Mouse (Mus musculus): Measurements from ENCODE around the gene Maff.

The Maff gene

GRCm38 (mm10) chr15:79328058-79328938, 18.1 kb upstream of the Maff start, which contains the start of gene Pla2g6:
TSS of gene Pla2g6 (minus strand) at chr15:79328390.
- in situ Hi-C loops (cut with MboI; ENCODE audit: low pct_unique_long_range_greater_than_20kb in 1 of 2, low sequenced_read_pairs in 2 of 2, unreplicated experiment in 1 of 2): no loop called here

- in situ Hi-C loops (cut with MboI; ENCODE audit: low pct_unique_long_range_greater_than_20kb in 1 of 2, low sequenced_read_pairs in 2 of 2, unreplicated experiment in 1 of 2): no loop called here
Measured at GRCm38 (mm10) chr15:79328939-79329275, 17.5 kb upstream of the Maff start.

GRCm38 (mm10) chr15:79329346-79329978, 17.0 kb upstream of the Maff start:
- in situ Hi-C loops (cut with MboI; ENCODE audit: low pct_unique_long_range_greater_than_20kb in 1 of 2, low sequenced_read_pairs in 2 of 2, unreplicated experiment in 1 of 2): no loop called here

GRCm38 (mm10) chr15:79329979-79330363, 16.4 kb upstream of the Maff start:
- in situ Hi-C loops (cut with MboI; ENCODE audit: low pct_unique_long_range_greater_than_20kb in 1 of 2, low sequenced_read_pairs in 2 of 2, unreplicated experiment in 1 of 2): no loop called here

- in situ Hi-C loops (cut with MboI; ENCODE audit: low pct_unique_long_range_greater_than_20kb in 1 of 2, low sequenced_read_pairs in 2 of 2, unreplicated experiment in 1 of 2): no loop called here
Measured at GRCm38 (mm10) chr15:79330521-79330920, 15.9 kb upstream of the Maff start.

- in situ Hi-C loops (cut with MboI; ENCODE audit: low pct_unique_long_range_greater_than_20kb in 1 of 2, low sequenced_read_pairs in 2 of 2, unreplicated experiment in 1 of 2): no loop called here
Measured at GRCm38 (mm10) chr15:79333409-79333808, 13.0 kb upstream of the Maff start.

GRCm38 (mm10) chr15:79335061-79335655, 11.3 kb upstream of the Maff start:
- in situ Hi-C loops (cut with MboI; ENCODE audit: low pct_unique_long_range_greater_than_20kb in 1 of 2, low sequenced_read_pairs in 2 of 2, unreplicated experiment in 1 of 2): no loop called here

GRCm38 (mm10) chr15:79338978-79339377, 7.4 kb upstream of the Maff start:
- in situ Hi-C loops (cut with MboI; ENCODE audit: low pct_unique_long_range_greater_than_20kb in 1 of 2, low sequenced_read_pairs in 2 of 2, unreplicated experiment in 1 of 2): no loop called here

GRCm38 (mm10) chr15:79342641-79343337, 3.6 kb upstream of the Maff start:
- in situ Hi-C loops (cut with MboI; ENCODE audit: low pct_unique_long_range_greater_than_20kb in 1 of 2, low sequenced_read_pairs in 2 of 2, unreplicated experiment in 1 of 2): no loop called here

GRCm38 (mm10) chr15:79344627-79345026, 1.8 kb upstream of the Maff start:
- in situ Hi-C loops (cut with MboI; ENCODE audit: low pct_unique_long_range_greater_than_20kb in 1 of 2, low sequenced_read_pairs in 2 of 2, unreplicated experiment in 1 of 2): no loop called here

GRCm38 (mm10) chr15:79347165-79347844, 884 bp downstream of the Maff start:
- in situ Hi-C loops (cut with MboI; ENCODE audit: low pct_unique_long_range_greater_than_20kb in 1 of 2, low sequenced_read_pairs in 2 of 2, unreplicated experiment in 1 of 2): no loop called here

GRCm38 (mm10) chr15:79347845-79348506, 1.6 kb downstream of the Maff start:
- in situ Hi-C loops (cut with MboI; ENCODE audit: low pct_unique_long_range_greater_than_20kb in 1 of 2, low sequenced_read_pairs in 2 of 2, unreplicated experiment in 1 of 2): no loop called here

GRCm38 (mm10) chr15:79348651-79349050, 2.2 kb downstream of the Maff start:
- in situ Hi-C loops (cut with MboI; ENCODE audit: low pct_unique_long_range_greater_than_20kb in 1 of 2, low sequenced_read_pairs in 2 of 2, unreplicated experiment in 1 of 2): no loop called here

- in situ Hi-C loops (cut with MboI; ENCODE audit: low pct_unique_long_range_greater_than_20kb in 1 of 2, low sequenced_read_pairs in 2 of 2, unreplicated experiment in 1 of 2): no loop called here
Measured at GRCm38 (mm10) chr15:79350866-79351265, 4.4 kb downstream of the Maff start.

GRCm38 (mm10) chr15:79351331-79351767, 4.9 kb downstream of the Maff start:
- in situ Hi-C loops (cut with MboI; ENCODE audit: low pct_unique_long_range_greater_than_20kb in 1 of 2, low sequenced_read_pairs in 2 of 2, unreplicated experiment in 1 of 2): no loop called here

- in situ Hi-C loops (cut with MboI; ENCODE audit: low pct_unique_long_range_greater_than_20kb in 1 of 2, low sequenced_read_pairs in 2 of 2, unreplicated experiment in 1 of 2): no loop called here
Measured at GRCm38 (mm10) chr15:79352479-79352878, 6.1 kb downstream of the Maff start.

GRCm38 (mm10) chr15:79353690-79354305, 7.4 kb downstream of the Maff start:
- in situ Hi-C loops (cut with MboI; ENCODE audit: low pct_unique_long_range_greater_than_20kb in 1 of 2, low sequenced_read_pairs in 2 of 2, unreplicated experiment in 1 of 2): no loop called here

GRCm38 (mm10) chr15:79354619-79355018, 8.2 kb downstream of the Maff start:
- in situ Hi-C loops (cut with MboI; ENCODE audit: low pct_unique_long_range_greater_than_20kb in 1 of 2, low sequenced_read_pairs in 2 of 2, unreplicated experiment in 1 of 2): no loop called here

All from mouse embryonic stem cell (cell line).